Mouse (Mus musculus) kidney, embryonic 14.5 days (tissue): ENCODE results near the gene Smarcd1. TPM values are rescaled to one million over a fixed set of nuclear protein-coding genes. Genes with fewer than 3 reads are reported as not detected.

Experiments
- ATAC-seq: fragments of 200-750 bp; cut with Nextera tagmentation; 2 replicates; pipeline ENCODE4 v1.8.0; 2017; ENCODE audit warnings: moderate number of reproducible peaks, mild to moderate bottlenecking, moderate TSS enrichment, moderate library complexity; ENCODE audit not compliant: low FRiP score, low TSS enrichment
- H3K27ac ChIP-seq: fragments of 300-500 bp; sonication (generic); 2 replicates; pipeline ENCODE4 v1.5.1; 2014; ENCODE audit warnings: low read depth, mild to moderate bottlenecking, low read length, moderate library complexity, mixed read lengths
- H3K27me3 ChIP-seq: fragments of 300-500 bp; sonication (generic); 2 replicates; pipeline ENCODE4 v1.6.1; 2014; ENCODE audit warnings: mild to moderate bottlenecking, low read length; ENCODE audit not compliant: control insufficient read depth, insufficient read depth
- H3K36me3 ChIP-seq: fragments of 300-500 bp; sonication (generic); 2 replicates; pipeline ENCODE4 v1.6.1; 2014; ENCODE audit warnings: low read length, mixed read lengths; ENCODE audit not compliant: control insufficient read depth, insufficient read depth
- H3K4me1 ChIP-seq: fragments of 300-500 bp; sonication (generic); 2 replicates; pipeline ENCODE4 v1.6.1; 2014; ENCODE audit warnings: low read length, mixed read lengths; ENCODE audit not compliant: control insufficient read depth, insufficient read depth
- H3K4me2 ChIP-seq: fragments of 300-500 bp; sonication (generic); replicated peaks from 2 replicates; pipeline ENCODE4 v1.6.1; 2014; ENCODE audit warnings: low read depth, mild to moderate bottlenecking, low read length
- H3K4me3 ChIP-seq: fragments of 300-500 bp; sonication (generic); 2 replicates; pipeline ENCODE4 v1.5.1; 2014; ENCODE audit warnings: mild to moderate bottlenecking, low read length
- H3K9ac ChIP-seq: fragments of 300-500 bp; sonication (generic); 2 replicates; pipeline ENCODE4 v1.6.1; 2014; ENCODE audit warnings: low read depth, mild to moderate bottlenecking, low read length, moderate library complexity
- H3K9me3 ChIP-seq: fragments of 300-500 bp; sonication (generic); 2 replicates; pipeline ENCODE4 v1.6.1; 2016; ENCODE audit warnings: low read length; ENCODE audit not compliant: control insufficient read depth
- WGBS: fragments of 180-500 bp; shearing (Covaris S2); extraction: QIAGEN DNeasy Blood & Tissue Kit; methylation state at CpG from one replicate; pipeline ENCODE4 v1.1.7; 2014; 5-methylcytosine and 5-hydroxymethylcytosine counted together
- polyA plus RNA-seq: library from polyadenylated mRNA; unstranded; fragments of >200 nt; fragmentation: Nextera tagmentation; extraction: Ambion mirVana; gene quantifications from 2 replicates; pipeline ENCODE4 v1.2.1, GENCODE M21; 2014

The Smarcd1 gene
- polyA plus RNA-seq, 1 experiment from 2014 or later, result 74.2 TPM

DNA sequence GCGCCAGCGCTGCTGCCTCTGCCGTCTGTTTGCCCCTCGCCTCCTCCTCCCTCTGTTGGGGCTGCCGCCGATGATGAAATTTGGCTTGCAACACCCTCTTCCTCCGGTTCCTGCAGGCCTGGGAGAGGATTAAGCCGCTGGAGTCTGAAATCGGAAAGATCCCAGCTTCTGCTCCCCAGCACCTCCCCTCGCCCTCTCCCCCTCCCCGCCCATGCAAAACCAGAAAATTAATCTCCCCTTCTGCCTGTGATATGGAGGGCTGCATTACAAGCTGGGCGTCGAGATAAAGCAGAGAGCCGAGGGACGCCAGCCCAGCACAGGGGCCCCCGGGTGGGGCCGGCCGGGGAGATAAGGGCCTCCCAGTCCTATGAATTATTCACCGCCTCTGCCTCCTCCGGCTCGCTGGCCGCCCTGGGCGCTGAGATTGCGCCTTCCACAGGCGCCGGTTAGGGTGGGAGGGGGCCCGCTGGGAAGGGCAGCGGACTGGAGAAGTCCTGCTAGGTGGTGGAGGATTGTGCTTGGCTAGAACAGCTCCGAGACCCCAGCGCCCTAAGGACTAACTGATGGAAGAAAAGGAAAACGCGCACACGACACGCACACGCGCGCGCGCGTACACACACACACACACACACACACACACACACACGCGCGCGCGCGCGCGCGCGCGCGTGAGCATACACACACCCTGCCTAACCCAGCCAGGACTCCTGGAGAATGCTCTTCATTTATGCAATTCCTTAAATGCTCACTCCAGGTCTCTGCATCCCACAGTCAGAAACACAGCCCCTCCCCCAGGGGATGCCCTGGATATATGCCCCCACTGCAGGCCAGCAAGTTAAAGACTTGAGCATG lies 37.1 kb upstream of the Smarcd1 start:
- peak; percentile 67 for ATAC-seq
- H3K36me3 ChIP-seq, result no peaks in the 10 kb centered on the region
- H3K9ac ChIP-seq, result peak overlapping the region; percentile 50
- under 1% methylated on average over 52 of the region's 52 CpGs for WGBS
- peak overlapping the region; percentile 36 for H3K4me3 ChIP-seq
- H3K27ac ChIP-seq, result no peak overlapping the region
- peaks cover 3% of the 10 kb centered on the region; the same call in 1 of the 2 replicates for H3K4me1 ChIP-seq
- no peaks in the 10 kb centered on the region for H3K9me3 ChIP-seq
- H3K4me2 ChIP-seq, result peak overlapping the region; percentile 47
- H3K27me3 ChIP-seq, result peaks cover 21% of the 10 kb centered on the region

DNA sequence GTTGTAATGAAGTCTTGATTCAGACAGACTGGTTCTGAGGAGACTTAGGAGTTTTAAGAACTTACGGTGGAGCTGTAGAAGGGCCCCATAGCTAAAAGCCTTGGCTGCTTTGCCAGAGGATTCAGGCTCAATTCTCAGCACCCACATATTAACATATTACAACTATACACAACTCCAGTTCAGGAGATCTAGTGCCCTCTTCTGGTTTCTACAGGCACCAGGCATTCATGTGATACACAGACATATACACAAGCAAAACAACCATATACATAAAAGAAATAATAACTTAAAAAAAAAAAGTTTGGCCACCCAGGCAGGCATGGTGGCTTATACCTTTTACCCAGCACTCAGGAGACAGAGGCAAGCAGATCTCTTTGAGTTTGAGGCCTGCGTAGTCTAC lies 34.4 kb upstream of the Smarcd1 start:
- Histone ChIP-seq H3K9me3 (no peaks in the 10 kb centered on the region), H3K4me1 (peaks cover 6% of the 10 kb centered on the region; the same call in 1 of the 2 replicates), H3K4me3 (no peak overlapping the region), H3K9ac (no peak overlapping the region), H3K27me3 (peaks cover 45% of the 10 kb centered on the region), H3K4me2 (no peak overlapping the region), H3K36me3 (no peaks in the 10 kb centered on the region), H3K27ac (no peak overlapping the region)
- no peak for ATAC-seq
- 98% methylated on average over 2 of the region's 2 CpGs for WGBS

DNA sequence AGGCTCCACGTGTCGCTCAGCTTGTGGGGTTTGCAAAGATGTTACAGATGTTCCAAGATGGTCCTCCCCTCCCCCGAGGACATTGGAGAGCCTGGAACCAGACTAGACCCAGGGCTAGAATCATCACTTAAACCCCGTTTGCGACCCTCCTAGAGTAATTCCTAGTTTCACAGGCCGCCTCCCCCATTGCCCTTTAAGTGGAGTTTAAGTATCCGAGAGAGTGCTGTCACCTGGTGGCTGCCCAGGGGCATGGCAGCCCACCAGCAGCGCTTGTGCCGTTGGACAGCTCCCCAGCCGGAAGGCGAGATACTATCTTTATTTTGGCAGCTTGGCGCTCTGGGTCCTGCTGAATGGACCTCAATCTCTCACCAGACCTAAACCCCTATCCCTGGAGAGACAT lies 33.0 kb upstream of the Smarcd1 start:
- no peak overlapping the region for H3K4me3 ChIP-seq
- H3K9ac ChIP-seq, result no peak overlapping the region
- H3K4me1 ChIP-seq, result peaks cover 6% of the 10 kb centered on the region; the same call in 1 of the 2 replicates
- H3K27ac ChIP-seq, result no peak overlapping the region
- no peaks in the 10 kb centered on the region for H3K9me3 ChIP-seq
- H3K36me3 ChIP-seq, result no peaks in the 10 kb centered on the region
- no peak overlapping the region; the same call in 1 of the 2 replicates for H3K4me2 ChIP-seq
- WGBS, result 2% methylated on average over 12 of the region's 12 CpGs
- H3K27me3 ChIP-seq, result peaks cover 52% of the 10 kb centered on the region
- ATAC-seq, result no peak

DNA sequence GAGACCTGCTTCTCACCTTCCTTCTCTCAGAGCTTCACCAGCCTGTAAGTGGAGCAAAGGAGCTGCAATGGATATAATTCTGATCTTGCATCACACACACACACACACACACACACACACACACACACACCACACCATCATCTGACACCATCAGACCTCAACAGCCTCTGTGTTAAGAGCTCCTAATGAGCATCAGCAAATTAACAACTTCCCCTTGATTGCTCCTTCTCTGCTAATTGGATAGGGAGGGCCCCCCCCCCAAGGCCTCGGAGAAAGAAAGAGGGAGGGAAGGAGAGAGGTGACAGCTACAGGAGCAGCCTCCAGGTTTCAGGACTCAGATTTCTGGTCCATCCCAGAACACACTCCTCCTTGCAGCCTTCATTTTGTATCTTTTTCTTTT lies 32.5 kb upstream of the Smarcd1 start:
- no peak for ATAC-seq
- no peaks in the 10 kb centered on the region for H3K9me3 ChIP-seq
- H3K4me2 ChIP-seq, result no peak overlapping the region
- H3K27me3 ChIP-seq, result peaks cover 52% of the 10 kb centered on the region
- 0% methylated on average over 1 of the region's 1 CpGs for WGBS
- H3K4me3 ChIP-seq, result no peak overlapping the region
- no peak overlapping the region for H3K27ac ChIP-seq
- H3K36me3 ChIP-seq, result no peaks in the 10 kb centered on the region
- no peak overlapping the region for H3K9ac ChIP-seq
- H3K4me1 ChIP-seq, result peaks cover 3% of the 10 kb centered on the region; the same call in 1 of the 2 replicates

DNA sequence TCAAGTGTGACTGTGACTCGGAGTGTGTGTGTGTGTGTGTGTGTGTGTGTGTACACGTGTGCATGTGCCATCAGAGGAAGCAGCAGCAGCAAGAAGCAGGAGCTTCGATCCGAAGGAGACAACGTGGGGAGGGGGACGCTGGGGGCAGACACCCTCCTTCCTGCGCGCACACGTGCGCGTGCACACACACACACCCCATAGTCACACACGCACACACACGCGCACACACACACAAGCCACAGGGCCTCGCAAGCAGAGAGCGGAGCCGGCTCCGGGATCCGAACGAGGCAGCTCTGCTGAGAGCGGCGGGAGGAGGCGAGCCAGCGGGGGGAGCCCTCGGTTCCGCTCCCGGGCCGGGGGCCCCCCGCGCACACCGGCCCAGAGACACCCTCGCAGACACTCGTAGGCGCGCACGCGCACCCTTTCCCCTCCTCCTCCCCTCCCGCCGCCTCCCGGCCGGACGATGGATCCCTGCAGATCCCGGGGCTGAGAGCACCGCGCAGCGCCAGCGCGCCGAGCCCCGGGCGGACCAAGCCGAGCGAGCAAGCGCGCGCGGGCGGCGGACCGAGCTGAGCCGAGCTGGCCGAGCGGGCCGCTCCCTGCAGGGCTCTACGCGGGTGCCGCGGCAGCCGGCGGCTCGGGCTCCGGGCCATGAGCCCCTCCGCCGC lies 31.6 kb upstream of the Smarcd1 start, which contains the start of gene Asic1:
Asic1 (plus strand) TSS at position 215 of the 668 bp plus-strand sequence.
- H3K4me1 ChIP-seq, result peaks cover 3% of the 10 kb centered on the region; the same call in 1 of the 2 replicates
- peaks cover 49% of the 10 kb centered on the region for H3K27me3 ChIP-seq
- H3K36me3 ChIP-seq, result no peaks in the 10 kb centered on the region
- H3K9me3 ChIP-seq, result no peaks in the 10 kb centered on the region
- H3K9ac ChIP-seq, result peak within 1 kb of the TSS; percentile 63
- peak; percentile 84 for ATAC-seq
- under 1% methylated on average over 49 of the region's 74 CpGs for WGBS
- peak within 1 kb of the TSS; percentile 98 for H3K4me2 ChIP-seq
- peak within 1 kb of the TSS; percentile 54 for H3K4me3 ChIP-seq
- no peak within 1 kb of the TSS for H3K27ac ChIP-seq

DNA sequence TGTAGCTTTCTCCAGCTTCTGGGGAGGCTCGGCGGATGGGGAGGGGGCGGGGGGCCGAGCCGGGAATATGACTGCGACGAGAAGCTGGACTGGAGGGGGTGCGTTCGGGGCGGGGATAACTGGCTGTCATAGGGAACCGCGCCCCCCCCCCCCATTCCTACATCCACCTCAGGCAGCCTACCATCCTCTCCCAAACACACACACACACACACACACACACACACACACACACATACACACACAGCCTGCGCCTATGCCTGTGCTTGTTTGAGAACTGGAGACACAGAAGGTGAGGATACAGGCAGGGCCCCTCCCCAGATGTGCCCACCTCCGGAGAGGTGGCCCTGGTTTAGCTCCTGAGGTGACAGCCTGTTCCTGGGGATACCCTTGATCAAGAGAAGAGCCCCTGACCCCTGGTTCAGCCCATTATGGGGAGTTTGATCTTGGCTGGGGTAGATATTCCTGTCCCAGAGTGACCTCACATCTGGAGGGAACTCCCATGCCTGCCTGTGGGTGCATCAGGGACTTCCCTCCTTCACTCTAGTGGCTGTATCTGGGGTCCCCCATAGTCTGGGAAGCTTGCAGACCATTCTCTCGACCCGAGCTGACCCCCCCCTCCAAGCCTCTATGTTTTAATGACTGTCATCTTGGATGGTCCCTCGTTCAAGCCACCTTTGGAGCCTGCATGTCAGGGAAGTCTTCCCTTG lies 30.8 kb upstream of the Smarcd1 start:
- Histone ChIP-seq H3K27ac (no peak overlapping the region), H3K36me3 (no peaks in the 10 kb centered on the region), H3K9me3 (no peaks in the 10 kb centered on the region), H3K4me3 (peak overlapping the region; percentile 54), H3K27me3 (peaks cover 45% of the 10 kb centered on the region), H3K4me1 (peaks cover 3% of the 10 kb centered on the region; the same call in 1 of the 2 replicates), H3K4me2 (peak overlapping the region; percentile 98), H3K9ac (peak overlapping the region; percentile 63)
- ATAC-seq, result no peak
- 10% methylated on average over 14 of the region's 17 CpGs for WGBS

DNA sequence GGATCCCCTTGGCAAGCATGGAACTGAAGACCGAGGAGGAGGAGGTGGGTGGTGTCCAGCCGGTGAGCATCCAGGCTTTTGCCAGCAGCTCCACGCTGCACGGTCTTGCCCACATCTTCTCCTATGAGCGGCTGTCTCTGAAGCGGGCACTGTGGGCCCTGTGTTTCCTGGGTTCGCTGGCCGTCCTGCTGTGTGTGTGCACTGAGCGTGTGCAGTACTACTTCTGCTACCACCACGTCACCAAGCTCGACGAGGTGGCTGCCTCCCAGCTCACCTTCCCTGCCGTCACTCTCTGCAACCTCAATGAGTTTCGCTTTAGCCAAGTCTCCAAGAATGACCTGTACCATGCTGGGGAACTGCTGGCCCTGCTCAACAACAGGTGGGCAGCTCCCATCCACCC lies 30.1 kb upstream of the Smarcd1 start:
- Histone ChIP-seq H3K4me2 (no peak overlapping the region), H3K9me3 (no peaks in the 10 kb centered on the region), H3K4me3 (no peak overlapping the region), H3K4me1 (peaks cover 3% of the 10 kb centered on the region; the same call in 1 of the 2 replicates), H3K27ac (no peak overlapping the region), H3K27me3 (peaks cover 39% of the 10 kb centered on the region), H3K9ac (no peak overlapping the region), H3K36me3 (no peaks in the 10 kb centered on the region)
- 76% methylated on average over 14 of the region's 14 CpGs for WGBS
- no peak for ATAC-seq

DNA sequence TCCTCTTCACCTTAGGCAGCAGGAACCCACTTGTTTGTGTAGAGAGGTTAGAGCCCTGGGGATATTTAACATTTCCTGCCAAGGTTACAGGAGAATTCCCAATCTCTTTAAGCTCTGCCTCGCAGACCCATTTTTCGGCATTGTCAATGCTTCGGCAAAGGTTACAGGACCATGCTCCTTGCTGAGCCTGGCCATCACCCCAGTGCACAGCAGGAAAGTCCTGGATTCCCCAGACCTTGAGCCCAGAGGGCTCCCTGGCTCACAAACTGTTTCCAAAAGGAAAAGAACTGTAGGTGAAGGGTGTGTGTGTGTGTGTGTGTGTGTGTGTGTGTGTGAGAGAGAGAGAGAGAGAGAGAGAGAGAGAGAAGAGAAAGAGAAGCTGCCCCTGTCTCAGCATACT lies 27.1 kb upstream of the Smarcd1 start:
- no peaks in the 10 kb centered on the region for H3K36me3 ChIP-seq
- no peak overlapping the region for H3K9ac ChIP-seq
- no peak for ATAC-seq
- no peak overlapping the region for H3K27ac ChIP-seq
- H3K27me3 ChIP-seq, result peaks cover 30% of the 10 kb centered on the region
- H3K4me1 ChIP-seq, result peaks cover 3% of the 10 kb centered on the region; the same call in 1 of the 2 replicates
- no peaks in the 10 kb centered on the region for H3K9me3 ChIP-seq
- H3K4me3 ChIP-seq, result no peak overlapping the region
- no peak overlapping the region for H3K4me2 ChIP-seq
- WGBS, result 86% methylated on average over 3 of the region's 3 CpGs
